Mouse (Mus musculus) neural tube, embryonic 14.5 days (tissue): Measurements from ENCODE around the gene Calml4. TPM values are rescaled to one million over a fixed set of nuclear protein-coding genes. Genes with fewer than 3 reads are reported as not detected.

Source experiments
- ATAC-seq: fragments of 200-750 bp; cut with Nextera tagmentation; 2 replicates; pipeline ENCODE4 v1.8.0; 2017; ENCODE audit warnings: low read depth, mild to moderate bottlenecking, moderate TSS enrichment, moderate library complexity
- H3K27ac ChIP-seq: fragments of 300-500 bp; sonication (generic); 2 replicates; pipeline ENCODE4 v1.5.1; 2014; ENCODE audit warnings: low read depth, mild to moderate bottlenecking, control low read depth, low read length, moderate library complexity, mixed read lengths
- H3K27me3 ChIP-seq: fragments of 300-500 bp; sonication (generic); 2 replicates; pipeline ENCODE4 v1.6.1; 2014; ENCODE audit warnings: low read length; ENCODE audit not compliant: control insufficient read depth, insufficient read depth
- H3K36me3 ChIP-seq: fragments of 300-500 bp; sonication (generic); 2 replicates; pipeline ENCODE4 v1.6.1; 2014; ENCODE audit warnings: low read length, mixed read lengths; ENCODE audit not compliant: control insufficient read depth, insufficient read depth
- H3K4me1 ChIP-seq: fragments of 300-500 bp; sonication (generic); 2 replicates; pipeline ENCODE4 v1.6.1; 2014; ENCODE audit warnings: low read length; ENCODE audit not compliant: control insufficient read depth, insufficient read depth
- H3K4me2 ChIP-seq: fragments of 300-500 bp; sonication (generic); 2 replicates; pipeline ENCODE4 v1.6.1; 2014; ENCODE audit warnings: mild to moderate bottlenecking, low read depth, low read length, control low read depth
- H3K4me3 ChIP-seq: fragments of 300-500 bp; sonication (generic); 2 replicates; pipeline ENCODE4 v1.5.1; 2014; ENCODE audit warnings: low read depth, low read length, control low read depth, mixed read lengths
- H3K9ac ChIP-seq: fragments of 300-500 bp; sonication (generic); replicated peaks from 2 replicates; pipeline ENCODE4 v1.6.1; 2014; ENCODE audit warnings: low read depth, mild to moderate bottlenecking, control low read depth, low read length, mixed read lengths
- H3K9me3 ChIP-seq: fragments of 300-500 bp; sonication (generic); 2 replicates; pipeline ENCODE4 v1.6.1; 2016; ENCODE audit warnings: low read length; ENCODE audit not compliant: control insufficient read depth
- WGBS: fragments of 180-500 bp; shearing (Covaris S2); extraction: QIAGEN DNeasy Blood & Tissue Kit; methylation state at CpG from one replicate; pipeline ENCODE4 v1.1.7; 2014; 5-methylcytosine and 5-hydroxymethylcytosine counted together
- polyA plus RNA-seq: library from polyadenylated mRNA; unstranded; fragments of >200 nt; fragmentation: Nextera tagmentation; extraction: Ambion mirVana; gene quantifications from 2 replicates; pipeline ENCODE4 v1.2.1, GENCODE M21; 2014

The Calml4 gene
- polyA plus RNA-seq, 1 experiment from 2014 or later, result 7.5 TPM

DNA sequence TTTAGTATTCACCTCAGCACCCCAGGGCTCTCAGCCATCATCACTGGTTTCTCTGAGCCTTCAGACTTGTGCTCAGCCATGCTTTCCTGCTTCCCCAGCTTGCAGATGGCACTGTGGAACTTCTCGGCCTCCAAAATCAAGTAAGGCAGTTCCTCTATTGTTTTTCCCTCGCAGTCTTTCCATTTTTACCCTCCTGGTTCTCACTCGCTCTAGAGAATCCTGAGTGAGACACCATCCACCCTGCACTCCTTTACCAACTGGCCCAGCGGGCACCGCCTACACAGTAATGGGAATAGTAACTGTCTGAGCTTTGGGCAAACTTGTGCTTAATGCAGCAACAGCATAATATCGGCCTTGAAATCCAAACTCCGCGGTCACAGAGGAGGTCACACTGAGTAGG lies 47.2 kb downstream of the Calml4 start:
- ATAC-seq, result no peak
- H3K9me3 ChIP-seq, result no peaks in the 10 kb centered on the region; the same call in 1 of the 2 replicates
- H3K4me1 ChIP-seq, result no peaks in the 10 kb centered on the region
- H3K4me2 ChIP-seq, result no peak overlapping the region
- H3K9ac ChIP-seq, result no peak overlapping the region
- H3K27me3 ChIP-seq, result no peaks in the 10 kb centered on the region
- WGBS, result 94% methylated on average over 8 of the region's 8 CpGs
- H3K27ac ChIP-seq, result no peak overlapping the region
- no peak overlapping the region for H3K4me3 ChIP-seq
- 0 out of 2 replicates have a peak, but pooled peaks cover 2% of the 10 kb centered on the region for H3K36me3 ChIP-seq

DNA sequence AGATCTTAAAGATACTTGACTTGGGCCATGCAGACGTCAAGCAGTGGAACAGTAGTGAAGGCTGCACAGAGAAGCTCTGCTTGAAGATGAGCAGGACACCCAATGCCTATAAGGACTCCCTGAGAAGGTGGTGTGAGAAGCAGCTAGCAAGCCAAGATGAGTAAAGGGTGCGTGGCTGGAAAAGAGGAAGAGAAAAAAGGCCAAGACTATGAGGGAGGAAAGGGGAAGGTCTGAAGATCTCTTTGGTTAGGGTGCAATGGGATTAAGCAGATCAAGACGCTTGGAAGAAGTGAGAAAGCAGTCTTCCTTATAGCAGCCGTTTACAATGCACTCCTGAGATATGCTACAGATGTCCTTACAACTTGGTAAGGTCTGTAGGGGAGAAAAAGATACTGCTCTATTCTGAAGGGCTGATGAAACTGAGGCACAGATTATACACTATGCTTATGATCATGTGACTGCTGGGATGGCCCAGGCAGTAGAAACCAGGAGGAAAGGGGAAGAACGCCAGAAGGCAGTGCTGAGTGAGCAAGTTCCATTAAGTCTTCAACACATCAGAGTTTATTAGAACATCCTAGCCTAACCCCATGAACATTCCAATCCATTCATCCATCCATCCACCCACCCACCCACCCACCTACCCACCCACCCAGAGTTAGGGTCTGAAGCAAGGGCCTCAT lies 55.6 kb downstream of the Calml4 start:
- Histone ChIP-seq H3K4me2 (no peak overlapping the region), H3K27ac (no peak overlapping the region), H3K27me3 (no peaks in the 10 kb centered on the region), H3K9me3 (no peaks in the 10 kb centered on the region), H3K36me3 (peaks cover 7% of the 10 kb centered on the region; the same call in 1 of the 2 replicates), H3K4me3 (no peak overlapping the region), H3K9ac (no peak overlapping the region), H3K4me1 (no peaks in the 10 kb centered on the region)
- ATAC-seq, result no peak
- WGBS, result 88% methylated on average over 5 of the region's 5 CpGs

- ATAC-seq, result no peak
- Histone ChIP-seq H3K4me3 (no peak overlapping the region), H3K4me2 (no peak overlapping the region), H3K9ac (no peak overlapping the region), H3K9me3 (no peaks in the 10 kb centered on the region), H3K27ac (no peak overlapping the region), H3K36me3 (no peaks in the 10 kb centered on the region), H3K27me3 (no peaks in the 10 kb centered on the region), H3K4me1 (no peaks in the 10 kb centered on the region)
- WGBS, result 96% methylated on average over 1 of the region's 1 CpGs
These were observed 59.2 kb downstream of the Calml4 start for GRCm38 (mm10) chr9:62917059-62917458.

- Histone ChIP-seq H3K9ac (no peak overlapping the region), H3K4me3 (no peak overlapping the region), H3K9me3 (no peaks in the 10 kb centered on the region), H3K4me1 (no peaks in the 10 kb centered on the region), H3K27ac (no peak overlapping the region), H3K4me2 (no peak overlapping the region), H3K36me3 (no peaks in the 10 kb centered on the region), H3K27me3 (no peaks in the 10 kb centered on the region)
- WGBS, result 87% methylated on average over 2 of the region's 2 CpGs
- ATAC-seq, result no peak
These were observed 63.0 kb downstream of the Calml4 start for GRCm38 (mm10) chr9:62920877-62921276.

DNA sequence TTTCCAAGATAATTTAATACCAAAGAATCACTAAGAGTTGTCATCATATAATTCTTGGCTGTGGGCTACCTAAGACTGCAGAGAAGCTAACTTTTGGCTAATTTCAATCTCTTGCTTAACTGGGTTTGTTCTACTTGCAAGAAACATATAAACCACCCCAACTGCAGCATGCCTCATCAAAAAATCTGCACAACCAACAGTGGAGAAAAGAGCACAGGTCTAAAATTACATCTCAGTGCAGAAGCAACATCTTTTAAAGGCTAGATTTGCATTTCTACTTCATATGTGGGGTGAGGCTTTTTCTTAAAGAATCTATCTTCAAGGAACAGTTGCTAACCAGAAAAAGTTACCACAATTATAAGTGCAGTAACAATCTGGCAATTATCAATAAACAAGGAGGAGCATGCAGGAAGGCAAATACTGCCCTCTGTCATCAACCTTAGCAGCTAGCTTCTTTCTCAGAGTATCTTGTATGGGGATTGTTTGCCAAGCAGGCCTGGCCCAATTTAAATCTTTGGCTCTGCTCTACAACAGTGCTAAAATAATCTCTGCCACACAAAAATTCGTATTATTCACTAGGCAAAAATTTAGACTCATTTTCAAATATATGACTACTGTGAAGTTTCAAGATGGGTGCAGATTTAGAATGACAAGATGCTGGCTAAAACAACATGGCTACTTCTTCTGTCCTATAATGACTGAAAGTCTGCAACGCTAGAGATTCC lies 67.2 kb downstream of the Calml4 start:
- Histone ChIP-seq H3K4me3 (no peak overlapping the region), H3K4me2 (no peak overlapping the region), H3K36me3 (no peaks in the 10 kb centered on the region), H3K27ac (no peak overlapping the region), H3K9ac (no peak overlapping the region), H3K27me3 (no peaks in the 10 kb centered on the region), H3K4me1 (no peaks in the 10 kb centered on the region), H3K9me3 (no peaks in the 10 kb centered on the region)
- no peak for ATAC-seq
- WGBS, result 78% methylated on average over 2 of the region's 2 CpGs

Other genes with a start within 250 kb of the Calml4 start
- 0.33 and 0.90 TPM in 2 replicates for gene Itga11, start 180.3 kb upstream of the Calml4 start, polyA plus RNA-seq
- gene Fem1b, start 46.1 kb upstream of the Calml4 start, polyA plus RNA-seq, result 77.7 and 90.1 TPM in 2 replicates
- 5.3 TPM in 2 replicates for gene Cln6, start 19.3 kb upstream of the Calml4 start, polyA plus RNA-seq
- gene Pias1, start 129.8 kb downstream of the Calml4 start, polyA plus RNA-seq, result 62.6 and 66.5 TPM in 2 replicates